Mouse (Mus musculus): ENCODE measurements at regions not wholly inside any gene's neighbourhood (a gene's known extent, or its start where the extent isn't known, plus 50 kb on each side); places are given as distances from the start of the nearest gene placed in this dataset.

DNA sequence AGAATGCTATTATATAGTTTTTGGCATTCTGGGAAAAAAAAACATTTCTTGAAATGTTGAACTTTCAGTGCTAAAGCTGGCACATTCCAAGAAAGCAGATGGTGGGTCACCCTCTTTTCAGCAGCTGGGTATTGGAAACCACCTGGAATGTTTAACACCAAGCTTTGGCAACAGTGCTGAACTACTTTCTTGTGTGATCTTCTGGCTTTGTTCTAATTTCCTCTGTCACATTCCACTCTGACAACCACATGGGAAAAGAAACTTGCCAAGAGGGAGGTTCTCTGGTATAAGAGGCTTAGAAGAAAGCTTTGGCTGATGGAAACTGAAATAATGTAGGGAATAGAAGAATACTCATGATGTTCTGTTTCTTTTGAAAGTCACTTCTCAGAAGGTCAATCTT, 920.4 kb upstream of the Tenm4 start:
- Histone ChIP-seq H3K27ac (replicated peaks in 1 of 2; ENCODE audit: control insufficient read depth in 1 of 2, insufficient read depth in 1 of 2, low read depth in 2 of 2, low read length in 2 of 2) (no peak overlapping the region), H3K36me3 (ENCODE audit: control insufficient read depth, insufficient read depth, low read length) (no peaks in the 10 kb centered on the region), H3K4me2 (ENCODE audit: low read length) (no peak overlapping the region), H3K27me3 (ENCODE audit: control insufficient read depth, insufficient read depth, low read length) (no peaks in the 10 kb centered on the region), H3K4me3 (ENCODE audit: control insufficient read depth in 1 of 2, insufficient read depth in 1 of 2, low read depth in 1 of 2, low read length in 2 of 2) (no peak overlapping the region), H3K9me3 (ENCODE audit: control insufficient read depth, low read length) (no peaks in the 10 kb centered on the region), H3K4me1 (ENCODE audit: control insufficient read depth in 2 of 2, insufficient read depth in 2 of 2, low read length in 2 of 2) (peaks cover 0 to 9% of the 10 kb centered on the region in 2 experiments; a peak in 1 of 4 replicates), H3K9ac (ENCODE audit: low read length) (no peak overlapping the region)
- no peak for ATAC-seq (ENCODE audit: insufficient number of reproducible peaks, insufficient read depth, low FRiP score, low read depth)

DNA sequence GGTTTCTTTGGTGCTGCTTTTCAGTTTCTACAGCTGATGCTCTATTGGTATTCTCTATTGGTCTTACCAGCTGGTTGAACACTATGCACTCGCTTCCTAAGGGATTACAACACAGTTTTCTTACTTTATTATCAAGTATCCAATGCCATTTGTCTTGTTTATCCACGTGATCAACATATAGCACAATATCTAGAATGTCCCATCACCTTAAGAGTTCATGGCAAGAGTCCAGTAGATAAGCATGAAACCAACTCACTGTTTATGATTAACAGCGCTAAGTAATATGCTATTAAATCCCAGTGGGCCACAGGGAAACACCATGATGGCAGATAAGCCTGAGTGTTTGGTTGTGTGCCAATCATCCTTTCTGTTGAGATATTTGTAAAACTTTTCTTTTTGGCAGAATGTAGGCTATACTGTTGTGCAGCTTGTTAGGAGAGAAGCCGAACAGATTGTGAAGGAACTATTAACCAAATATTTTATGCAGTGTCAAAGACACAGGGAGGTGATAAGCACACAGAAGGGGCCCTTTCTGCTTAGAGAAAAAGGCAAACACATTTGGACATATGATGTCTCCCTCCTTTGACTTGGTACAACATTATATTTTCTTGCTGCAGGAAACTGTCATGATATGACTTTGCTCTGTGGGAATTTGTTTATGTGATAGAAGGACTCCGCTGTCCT, 917.0 kb upstream of the Tenm4 start:
- H3K4me3 ChIP-seq (ENCODE audit: control insufficient read depth in 1 of 2, insufficient read depth in 1 of 2, low read depth in 1 of 2, low read length in 2 of 2) = no peak overlapping the region
- H3K4me1 ChIP-seq (ENCODE audit: control insufficient read depth in 2 of 2, insufficient read depth in 2 of 2, low read length in 2 of 2) = peaks cover 0 to 12% of the 10 kb centered on the region in 2 experiments; a peak in 1 of 4 replicates
- H3K27me3 ChIP-seq (ENCODE audit: control insufficient read depth, insufficient read depth, low read length) = no peaks in the 10 kb centered on the region
- no peak overlapping the region for H3K9ac ChIP-seq (ENCODE audit: low read length)
- no peaks in the 10 kb centered on the region for H3K9me3 ChIP-seq (ENCODE audit: control insufficient read depth, low read length)
- no peaks in the 10 kb centered on the region for H3K36me3 ChIP-seq (ENCODE audit: control insufficient read depth, insufficient read depth, low read length)
- no peak overlapping the region for H3K27ac ChIP-seq (replicated peaks in 1 of 2; ENCODE audit: control insufficient read depth in 1 of 2, insufficient read depth in 1 of 2, low read depth in 2 of 2, low read length in 2 of 2)
- H3K4me2 ChIP-seq (ENCODE audit: low read length) = no peak overlapping the region
- 56% methylated on average over 5 of the region's 5 CpGs for WGBS
- no peak for ATAC-seq (ENCODE audit: insufficient number of reproducible peaks, insufficient read depth, low FRiP score, low read depth)

- H3K27ac ChIP-seq (replicated peaks in 1 of 2; ENCODE audit: control insufficient read depth in 1 of 2, insufficient read depth in 1 of 2, low read depth in 2 of 2, low read length in 2 of 2) = no peak overlapping the region
- no peaks in the 10 kb centered on the region for H3K27me3 ChIP-seq (ENCODE audit: control insufficient read depth, insufficient read depth, low read length)
- WGBS = 65% methylated on average over 3 of the region's 3 CpGs
- H3K4me2 ChIP-seq (ENCODE audit: low read length) = no peak overlapping the region
- ATAC-seq (ENCODE audit: insufficient number of reproducible peaks, insufficient read depth, low FRiP score, low read depth) = no peak
- H3K4me3 ChIP-seq (ENCODE audit: control insufficient read depth in 1 of 2, insufficient read depth in 1 of 2, low read depth in 1 of 2, low read length in 2 of 2) = no peak overlapping the region
- H3K9ac ChIP-seq (ENCODE audit: low read length) = no peak overlapping the region
- peaks cover 0 to 12% of the 10 kb centered on the region in 2 experiments; a peak in 1 of 4 replicates for H3K4me1 ChIP-seq (ENCODE audit: control insufficient read depth in 2 of 2, insufficient read depth in 2 of 2, low read length in 2 of 2)
- H3K36me3 ChIP-seq (ENCODE audit: control insufficient read depth, insufficient read depth, low read length) = no peaks in the 10 kb centered on the region
- H3K9me3 ChIP-seq (ENCODE audit: control insufficient read depth, low read length) = no peaks in the 10 kb centered on the region
Observed at GRCm38 (mm10) chr7:95254913-95255312, 916.1 kb upstream of the Tenm4 start.

DNA sequence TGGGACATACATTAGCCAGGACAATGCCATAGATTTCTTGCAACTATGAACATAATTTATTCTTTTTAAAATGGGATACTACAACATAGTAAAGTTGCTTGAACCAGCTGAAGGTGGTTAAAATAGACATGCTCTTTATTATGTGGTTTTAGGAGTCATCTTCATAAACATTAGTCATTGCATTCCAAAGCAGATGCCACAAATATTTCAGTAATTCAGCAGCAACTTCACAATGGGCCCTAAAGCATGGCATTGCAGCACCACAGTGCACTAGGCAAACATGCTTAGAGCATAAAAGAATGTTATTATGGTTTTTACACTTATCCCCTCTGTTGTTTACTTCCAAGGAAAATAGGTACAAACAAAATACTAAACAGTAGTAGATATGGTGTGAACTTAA, 915.3 kb upstream of the Tenm4 start:
- H3K4me3 ChIP-seq (ENCODE audit: control insufficient read depth in 1 of 2, insufficient read depth in 1 of 2, low read depth in 1 of 2, low read length in 2 of 2) = no peak overlapping the region
- no peaks in the 10 kb centered on the region for H3K9me3 ChIP-seq (ENCODE audit: control insufficient read depth, low read length)
- H3K9ac ChIP-seq (ENCODE audit: low read length) = no peak overlapping the region
- ATAC-seq (ENCODE audit: insufficient number of reproducible peaks, insufficient read depth, low FRiP score, low read depth) = no peak
- H3K4me2 ChIP-seq (ENCODE audit: low read length) = no peak overlapping the region
- no peaks in the 10 kb centered on the region for H3K36me3 ChIP-seq (ENCODE audit: control insufficient read depth, insufficient read depth, low read length)
- H3K27me3 ChIP-seq (ENCODE audit: control insufficient read depth, insufficient read depth, low read length) = no peaks in the 10 kb centered on the region
- peaks cover 0 to 12% of the 10 kb centered on the region in 2 experiments; a peak in 1 of 4 replicates for H3K4me1 ChIP-seq (ENCODE audit: control insufficient read depth in 2 of 2, insufficient read depth in 2 of 2, low read length in 2 of 2)
- no peak overlapping the region for H3K27ac ChIP-seq (replicated peaks in 1 of 2; ENCODE audit: control insufficient read depth in 1 of 2, insufficient read depth in 1 of 2, low read depth in 2 of 2, low read length in 2 of 2)

GRCm38 (mm10) chr7:95262942-95263341, 908.1 kb upstream of the Tenm4 start:
- Histone ChIP-seq H3K4me3 (ENCODE audit: control insufficient read depth in 1 of 2, insufficient read depth in 1 of 2, low read depth in 1 of 2, low read length in 2 of 2) (no peak overlapping the region), H3K36me3 (ENCODE audit: control insufficient read depth, insufficient read depth, low read length) (no peaks in the 10 kb centered on the region), H3K4me1 (ENCODE audit: control insufficient read depth in 2 of 2, insufficient read depth in 2 of 2, low read length in 2 of 2) (peaks cover 0 to 14% of the 10 kb centered on the region in 2 experiments; a peak in 3 of 4 replicates), H3K4me2 (ENCODE audit: low read length) (no peak overlapping the region; the same call in 1 of the 2 replicates), H3K9me3 (ENCODE audit: control insufficient read depth, low read length) (no peaks in the 10 kb centered on the region), H3K9ac (ENCODE audit: low read length) (no peak overlapping the region), H3K27me3 (ENCODE audit: control insufficient read depth, insufficient read depth, low read length) (no peaks in the 10 kb centered on the region), H3K27ac (replicated peaks in 1 of 2; ENCODE audit: control insufficient read depth in 1 of 2, insufficient read depth in 1 of 2, low read depth in 2 of 2, low read length in 2 of 2) (peak overlapping the region; percentile 76 to 77; a peak in 3 of 4 replicates)
- peak; percentile 87 for ATAC-seq (ENCODE audit: insufficient number of reproducible peaks, insufficient read depth, low FRiP score, low read depth)
- 22% methylated on average over 3 of the region's 3 CpGs for WGBS

DNA sequence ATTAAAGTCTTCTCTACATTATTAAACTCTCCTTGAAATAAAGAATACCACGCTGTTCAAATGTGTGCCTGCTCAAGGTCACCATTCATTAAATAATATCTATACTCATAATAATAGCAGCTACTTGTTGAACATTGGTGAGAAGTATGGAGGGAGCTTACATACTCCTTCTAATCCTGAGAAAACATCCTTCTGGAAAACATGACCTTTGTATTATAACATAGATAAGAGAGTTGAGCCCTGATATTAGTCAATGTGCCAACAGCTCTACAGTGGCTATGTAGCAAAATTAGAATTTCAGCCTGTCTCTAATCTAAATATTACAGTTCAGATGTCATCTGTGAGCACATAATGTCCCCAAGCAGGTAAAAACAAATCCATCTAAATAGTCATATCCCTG, 893.8 kb upstream of the Tenm4 start:
- no peak for ATAC-seq (ENCODE audit: insufficient number of reproducible peaks, insufficient read depth, low FRiP score, low read depth)
- 86% methylated on average over 1 of the region's 1 CpGs for WGBS
- H3K4me3 ChIP-seq (ENCODE audit: control insufficient read depth in 1 of 2, insufficient read depth in 1 of 2, low read depth in 1 of 2, low read length in 2 of 2) = no peak overlapping the region

GRCm38 (mm10) chr7:95313667-95314066, 857.4 kb upstream of the Tenm4 start:
- Histone ChIP-seq H3K9me3 (ENCODE audit: control insufficient read depth, low read length) (no peaks in the 10 kb centered on the region), H3K27ac (replicated peaks in 1 of 2; ENCODE audit: control insufficient read depth in 1 of 2, insufficient read depth in 1 of 2, low read depth in 2 of 2, low read length in 2 of 2) (no peak overlapping the region), H3K9ac (ENCODE audit: low read length) (no peak overlapping the region), H3K27me3 (ENCODE audit: control insufficient read depth, insufficient read depth, low read length) (no peaks in the 10 kb centered on the region), H3K36me3 (ENCODE audit: control insufficient read depth, insufficient read depth, low read length) (no peaks in the 10 kb centered on the region), H3K4me3 (ENCODE audit: control insufficient read depth in 1 of 2, insufficient read depth in 1 of 2, low read depth in 1 of 2, low read length in 2 of 2) (no peak overlapping the region), H3K4me2 (ENCODE audit: low read length) (no peak overlapping the region), H3K4me1 (ENCODE audit: control insufficient read depth in 2 of 2, insufficient read depth in 2 of 2, low read length in 2 of 2) (no peaks in the 10 kb centered on the region)
- no peak for ATAC-seq (ENCODE audit: insufficient number of reproducible peaks, insufficient read depth, low FRiP score, low read depth)
- WGBS = 62% methylated on average over 1 of the region's 1 CpGs

More for the DNA sequence above, 893.8 kb upstream of the Tenm4 start:
- Histone ChIP-seq H3K36me3 (ENCODE audit: control insufficient read depth, insufficient read depth, low read length) (no peaks in the 10 kb centered on the region), H3K27ac (replicated peaks in 1 of 2; ENCODE audit: control insufficient read depth in 1 of 2, insufficient read depth in 1 of 2, low read depth in 2 of 2, low read length in 2 of 2) (no peak overlapping the region), H3K9me3 (ENCODE audit: control insufficient read depth, low read length) (no peaks in the 10 kb centered on the region), H3K27me3 (ENCODE audit: control insufficient read depth, insufficient read depth, low read length) (no peaks in the 10 kb centered on the region), H3K9ac (ENCODE audit: low read length) (no peak overlapping the region), H3K4me2 (ENCODE audit: low read length) (no peak overlapping the region), H3K4me1 (ENCODE audit: control insufficient read depth in 2 of 2, insufficient read depth in 2 of 2, low read length in 2 of 2) (no peaks in the 10 kb centered on the region)

DNA sequence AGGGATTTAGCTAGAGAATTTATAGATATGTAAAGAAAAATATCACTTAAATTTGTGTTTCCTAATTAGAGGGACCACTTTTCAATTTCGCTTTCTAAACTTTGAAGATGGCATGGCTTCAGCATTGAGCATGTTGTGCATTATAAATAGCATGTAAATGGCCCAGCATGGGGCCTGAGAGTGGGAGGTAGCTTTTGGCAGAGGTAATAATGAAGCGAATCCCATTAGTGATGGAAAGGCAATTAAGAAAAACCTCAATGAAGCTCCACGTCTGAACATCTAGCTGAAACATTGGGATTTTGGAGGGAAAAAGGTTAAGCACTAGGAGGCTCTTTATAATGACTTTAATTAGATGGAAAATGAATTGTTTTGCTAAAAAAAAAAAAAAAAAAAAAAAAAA, 848.0 kb upstream of the Tenm4 start:
- H3K4me2 ChIP-seq (ENCODE audit: low read length) = no peak overlapping the region
- no peak for ATAC-seq (ENCODE audit: insufficient number of reproducible peaks, insufficient read depth, low FRiP score, low read depth)
- H3K9ac ChIP-seq (ENCODE audit: low read length) = no peak overlapping the region
- H3K9me3 ChIP-seq (ENCODE audit: control insufficient read depth, low read length) = no peaks in the 10 kb centered on the region
- H3K4me3 ChIP-seq (ENCODE audit: control insufficient read depth in 1 of 2, insufficient read depth in 1 of 2, low read depth in 1 of 2, low read length in 2 of 2) = no peak overlapping the region
- H3K27ac ChIP-seq (replicated peaks in 1 of 2; ENCODE audit: control insufficient read depth in 1 of 2, insufficient read depth in 1 of 2, low read depth in 2 of 2, low read length in 2 of 2) = no peak overlapping the region
- no peaks in the 10 kb centered on the region for H3K27me3 ChIP-seq (ENCODE audit: control insufficient read depth, insufficient read depth, low read length)
- 58% methylated on average over 3 of the region's 3 CpGs for WGBS
- H3K36me3 ChIP-seq (ENCODE audit: control insufficient read depth, insufficient read depth, low read length) = no peaks in the 10 kb centered on the region
- no peaks in the 10 kb centered on the region for H3K4me1 ChIP-seq (ENCODE audit: control insufficient read depth in 2 of 2, insufficient read depth in 2 of 2, low read length in 2 of 2)
